In genomic region chr2:59598894-59599293, GRCm38 (mm10) we compare ENCODE assay signal across 13 mouse cellular contexts. TPM values are rescaled to one million over a fixed set of nuclear protein-coding genes. Genes with fewer than 3 reads are reported as not detected.
DNase-seq lines count a peak whose midpoint lies in the region; ATAC-seq and TF ChIP-seq lines count a peak whose summit lies in the region.
"Had no signal": no experiment of that assay in that cellular context is flagged by ENCODE, and none has a peak within 500 bp of the region (broad histone marks: within the 10 kb centered on the region; RNA-seq: fewer than 3 reads in every experiment).

No protein-coding gene starts in this region.

- DNase-seq in kidney, postnatal 36 days: no peak
- DNase-seq in CH12.LX (ENCODE audit: extremely low read depth) (no peak), ES-CJ7 (ENCODE audit: low read depth, low spot score) (peak; percentile 18)
- DNase-seq in cerebellum, postnatal 10 days: no peak
- no peak for DNase-seq in yolk sac, embryonic 10.5 days (ENCODE audit: low spot score)
- DNase-seq in adrenal gland, adult 8-10 months: no peak
- DNase-seq: adrenal gland, adult 2 months; cerebellum, postnatal 25 days; forebrain, postnatal 0 days; thymus, adult 2 months had no signal

- no peaks in the 10 kb centered on the region for H3K79me2 ChIP-seq in CH12.LX (replicated peaks; ENCODE audit: control insufficient read depth, extremely low read depth, insufficient read depth, poor library complexity, severe bottlenecking)

- ATAC-seq in kidney, embryonic 14.5 days (ENCODE audit: low FRiP score, low TSS enrichment): no peak
- no peak for ATAC-seq in limb, embryonic 12.5 days (ENCODE audit: insufficient number of reproducible peaks, insufficient read depth, low FRiP score, low TSS enrichment, low read depth)

- TF ChIP-seq RAD21 in CH12.LX (IDR thresholded peaks at IDR 0.05; ENCODE audit: low read depth, low read length): no peak

- H3K9me3 ChIP-seq in kidney, embryonic 14.5 days (ENCODE audit: control insufficient read depth, low read length): no peaks in the 10 kb centered on the region
- H3K9me3 ChIP-seq in CH12.LX (replicated peaks; ENCODE audit: low read length): no peaks in the 10 kb centered on the region
- H3K9me3 ChIP-seq in limb, embryonic 12.5 days: no peaks in the 10 kb centered on the region
- H3K9me3 ChIP-seq: midbrain, embryonic 13.5 days had no signal

- TF ChIP-seq CTCF in CH12.LX (conservative IDR thresholded peaks at IDR 0.05 in 1 of 2, IDR thresholded peaks at IDR 0.05 in 1 of 2; ENCODE audit: low read depth in 2 of 2, low read length in 2 of 2): no peak

- no peaks in the 10 kb centered on the region for H3K36me3 ChIP-seq in kidney, embryonic 14.5 days (ENCODE audit: control insufficient read depth, insufficient read depth, low read length)
- H3K36me3 ChIP-seq in CH12.LX (replicated peaks in 1 of 2; ENCODE audit: control insufficient read depth in 1 of 2, insufficient read depth in 1 of 2, low read length in 1 of 2): no peaks in the 10 kb centered on the region
- no peaks in the 10 kb centered on the region for H3K36me3 ChIP-seq in limb, embryonic 12.5 days
- H3K36me3 ChIP-seq: midbrain, embryonic 13.5 days had no signal

- in situ Hi-C loops in CH12.LX (cut with MboI; ENCODE audit: low pct_ligation_motif_present, low pct_unique_long_range_greater_than_20kb, low sequenced_read_pairs): no loop called here

- H3K27me3 ChIP-seq in kidney, embryonic 14.5 days (ENCODE audit: control insufficient read depth, insufficient read depth, low read length): no peaks in the 10 kb centered on the region
- H3K27me3 ChIP-seq in CH12.LX (replicated peaks): no peaks in the 10 kb centered on the region
- no peaks in the 10 kb centered on the region for H3K27me3 ChIP-seq in limb, embryonic 12.5 days

- peak overlapping the region; percentile 1; the same call in 1 of the 2 replicates for H3K9ac ChIP-seq in kidney, embryonic 14.5 days (ENCODE audit: low read depth, low read length)
- no peak overlapping the region for H3K9ac ChIP-seq in CH12.LX (ENCODE audit: insufficient read depth, low read depth)
- H3K9ac ChIP-seq in limb, embryonic 12.5 days (replicated peaks): no peak overlapping the region; the same call in 1 of the 2 replicates
- H3K9ac ChIP-seq: forebrain, postnatal 0 days; midbrain, embryonic 13.5 days had no signal

- H3K27ac ChIP-seq in kidney, embryonic 14.5 days (ENCODE audit: low read depth, low read length): peak overlapping the region; percentile 77
- H3K27ac ChIP-seq in CH12.LX (ENCODE audit: insufficient read depth, low read depth): no peak overlapping the region
- peak overlapping the region; percentile 94 for H3K27ac ChIP-seq in limb, embryonic 12.5 days
- H3K27ac ChIP-seq: midbrain, embryonic 13.5 days had no signal

- H3K4me3 ChIP-seq in kidney, embryonic 14.5 days (ENCODE audit: low read length): no peak overlapping the region
- H3K4me3 ChIP-seq in CH12.LX (replicated peaks in 1 of 3; ENCODE audit: low read depth in 2 of 3, low read length in 2 of 3, poor library complexity in 1 of 3): no peak overlapping the region
- 0 out of 2 replicates have a peak overlapping the region, but pooled peaks have one; percentile 6 for H3K4me3 ChIP-seq in limb, embryonic 12.5 days (replicated peaks)
- H3K4me3 ChIP-seq: midbrain, embryonic 13.5 days had no signal

- no peak for TF ChIP-seq EP300 in CH12.LX (IDR thresholded peaks at IDR 0.05; ENCODE audit: low read length)

- dilution Hi-C loops in CH12.LX (cut with MboI; ENCODE audit: extremely low pct_ligation_motif_present, extremely low pct_unique_long_range_greater_than_20kb, low sequenced_read_pairs): no loop called here

- H3K4me2 ChIP-seq in kidney, embryonic 14.5 days (replicated peaks; ENCODE audit: low read depth, low read length): no peak overlapping the region
- 0 out of 2 replicates have a peak overlapping the region, but pooled peaks have one; percentile 14 for H3K4me2 ChIP-seq in CH12.LX (ENCODE audit: insufficient read depth, low read depth, poor library complexity, severe bottlenecking)
- H3K4me2 ChIP-seq in limb, embryonic 12.5 days: peak overlapping the region; percentile 41
- H3K4me2 ChIP-seq: midbrain, embryonic 13.5 days had no signal

- TF ChIP-seq POLR2A in CH12.LX (IDR thresholded peaks at IDR 0.05; ENCODE audit: low read depth, low read length): no peak

- peaks cover 21% of the 10 kb centered on the region for H3K4me1 ChIP-seq in kidney, embryonic 14.5 days (ENCODE audit: control insufficient read depth, insufficient read depth, low read length)
- no peaks in the 10 kb centered on the region; a peak in 1 of 4 replicates for H3K4me1 ChIP-seq in CH12.LX (ENCODE audit: control insufficient read depth in 1 of 2, insufficient read depth in 2 of 2)
- peaks cover 64% of the 10 kb centered on the region for H3K4me1 ChIP-seq in limb, embryonic 12.5 days (replicated peaks)

- WGBS in kidney, embryonic 14.5 days: 12% methylated on average over 4 of the region's 4 CpGs
- WGBS in limb, embryonic 12.5 days: 6% methylated on average over 4 of the region's 4 CpGs

TF ChIP-seq in CH12.LX, 34 proteins besides CTCF, POLR2A, EP300 and RAD21:
- TF ChIP-seq TBP (conservative IDR thresholded peaks at IDR 0.05; ENCODE audit: low read depth, low read length) (no peak), UBTF (IDR thresholded peaks at IDR 0.05; ENCODE audit: low read depth, low read length) (no peak), JUN (IDR thresholded peaks at IDR 0.05; ENCODE audit: insufficient read depth, low read depth, low read length) (no peak), CHD2 (IDR thresholded peaks at IDR 0.05; ENCODE audit: low read length) (no peak), IRF4 (IDR thresholded peaks at IDR 0.05; ENCODE audit: low read depth, low read length) (no peak), E2F4 (IDR thresholded peaks at IDR 0.05; ENCODE audit: insufficient replicate concordance, low read depth, low read length) (no peak), MEF2A (IDR thresholded peaks at IDR 0.05; ENCODE audit: borderline replicate concordance, low read depth, low read length) (no peak)

RNA-seq across cellular contexts. Expression of gene Tanc1, which starts 12.9 kb away (rescaled TPM):
- polyA plus RNA-seq in kidney, embryonic 14.5 days (2014; fragmentation: Nextera tagmentation; extraction: Ambion mirVana): 31.3 and 43.8 TPM in 2 replicates
- total RNA-seq in CH12.LX (2012; rRNA removed): 0.08 TPM in 1 of 2 replicates, not detected in the other
- total RNA-seq in CH12.LX (2014; rRNA removed): 0.08 TPM in 1 of 2 replicates, not detected in the other
- polyA plus RNA-seq in CH12.LX (2012; ENCODE audit: insufficient read length, low read depth): 0.21 and 0.26 TPM in 2 replicates
- polyA plus RNA-seq in limb, embryonic 12.5 days (2016; fragmentation: Nextera tagmentation; extraction: Ambion mirVana): 60.7 and 70.6 TPM in 2 replicates
- 10 to 100 TPM; 17.4 to 31.0 (median 23.9) TPM for total RNA-seq in adrenal gland, adult 8-10 months (2022)

Comparison
In these comparisons a context has a peak if more than half of its experiments do, and no peak if none do; other contexts are left out.
1. RNA of gene Tanc1, which starts 12.9 kb away (polyA plus RNA-seq): 60.7 to 70.6 TPM in limb, embryonic 12.5 days and 31.3 to 43.8 TPM in kidney, embryonic 14.5 days; 0.21 to 0.26 TPM in CH12.LX; every median in the first group is over 10 times any median in the second.